Mouse (Mus musculus) heart, embryonic 12.5 days (tissue): ENCODE measurements around the gene Heatr6. TPM values are rescaled to one million over a fixed set of nuclear protein-coding genes. Genes with fewer than 3 reads are reported as not detected.

ENCODE experiments used
- ATAC-seq: fragments of 200-750 bp; cut with Nextera tagmentation; 2 replicates; pipeline ENCODE4 v1.8.0; 2017; ENCODE audit warnings: moderate TSS enrichment, moderate library complexity; ENCODE audit not compliant: insufficient number of reproducible peaks, low FRiP score
- H3K27ac ChIP-seq: fragments of 300-500 bp; sonication (generic); 2 replicates; pipeline ENCODE4 v1.5.1; 2016; ENCODE audit warnings: mild to moderate bottlenecking, moderate library complexity; ENCODE audit not compliant: poor library complexity, severe bottlenecking
- H3K27me3 ChIP-seq: fragments of 300-500 bp; sonication (generic); replicated peaks from 2 replicates; pipeline ENCODE4 v1.6.1; 2016; ENCODE audit warnings: mild to moderate bottlenecking, moderate library complexity
- H3K36me3 ChIP-seq: fragments of 300-500 bp; sonication (generic); 2 replicates; pipeline ENCODE4 v1.6.1; 2016; ENCODE audit warnings: mild to moderate bottlenecking, moderate library complexity
- H3K4me1 ChIP-seq: fragments of 300-500 bp; sonication (generic); replicated peaks from 2 replicates; pipeline ENCODE4 v1.6.1; 2016; ENCODE audit warnings: mild to moderate bottlenecking
- H3K4me2 ChIP-seq: fragments of 300-500 bp; sonication (generic); 2 replicates; pipeline ENCODE4 v1.6.1; 2016; ENCODE audit warnings: mild to moderate bottlenecking, moderate library complexity
- H3K4me3 ChIP-seq: fragments of 300-500 bp; sonication (generic); 2 replicates; pipeline ENCODE4 v1.5.1; 2016; ENCODE audit warnings: mild to moderate bottlenecking
- H3K9ac ChIP-seq: fragments of 300-500 bp; sonication (generic); 2 replicates; pipeline ENCODE4 v1.6.1; 2016; ENCODE audit warnings: mild to moderate bottlenecking, moderate library complexity
- H3K9me3 ChIP-seq: fragments of 300-500 bp; sonication (generic); replicated peaks from 2 replicates; pipeline ENCODE4 v1.6.1; 2016; ENCODE audit warnings: mild to moderate bottlenecking, moderate library complexity
- WGBS: fragments of 180-500 bp; shearing (Covaris S2); methylation state at CpG from one replicate; pipeline ENCODE4 v1.1.7; 2016; 5-methylcytosine and 5-hydroxymethylcytosine counted together
- polyA plus RNA-seq: library from polyadenylated mRNA; unstranded; fragments of >200 nt; fragmentation: Nextera tagmentation; extraction: Ambion mirVana; gene quantifications from 2 replicates; pipeline ENCODE4 v1.2.1, GENCODE M21; 2016

The Heatr6 gene
- polyA plus RNA-seq, 1 experiment from 2014 or later = 15.0 TPM

DNA sequence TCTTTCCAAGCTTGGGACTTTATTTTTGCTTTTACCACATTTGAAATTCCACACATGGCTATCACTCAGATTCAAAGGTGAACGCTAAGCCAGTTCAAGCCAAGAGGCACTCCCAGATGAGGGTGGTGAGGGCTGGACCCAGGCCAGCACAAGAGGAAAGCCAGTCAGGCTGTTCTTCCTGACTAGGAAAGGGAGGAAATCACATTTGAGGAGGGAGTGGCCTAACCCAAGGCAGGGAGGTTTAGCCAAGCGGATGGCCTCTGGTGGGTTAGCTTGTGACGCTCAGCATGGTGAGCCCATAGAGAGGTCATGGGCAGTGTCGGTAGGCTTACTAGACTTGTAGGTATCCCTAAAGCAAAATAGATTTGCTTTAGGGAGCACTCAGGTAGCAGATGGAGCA lies 33.3 kb downstream of the Heatr6 start:
- Histone ChIP-seq H3K9ac (no peak overlapping the region), H3K4me2 (no peak overlapping the region), H3K27me3 (0 out of 2 replicates have a peak, but pooled peaks cover 13% of the 10 kb centered on the region), H3K4me1 (peaks cover 5% of the 10 kb centered on the region; the same call in 1 of the 2 replicates), H3K4me3 (no peak overlapping the region), H3K9me3 (no peaks in the 10 kb centered on the region), H3K36me3 (peaks cover 13% of the 10 kb centered on the region), H3K27ac (no peak overlapping the region)
- ATAC-seq = peak; percentile 71; the same call in 1 of the 2 replicates
- WGBS = 55% methylated on average over 4 of the region's 4 CpGs

DNA sequence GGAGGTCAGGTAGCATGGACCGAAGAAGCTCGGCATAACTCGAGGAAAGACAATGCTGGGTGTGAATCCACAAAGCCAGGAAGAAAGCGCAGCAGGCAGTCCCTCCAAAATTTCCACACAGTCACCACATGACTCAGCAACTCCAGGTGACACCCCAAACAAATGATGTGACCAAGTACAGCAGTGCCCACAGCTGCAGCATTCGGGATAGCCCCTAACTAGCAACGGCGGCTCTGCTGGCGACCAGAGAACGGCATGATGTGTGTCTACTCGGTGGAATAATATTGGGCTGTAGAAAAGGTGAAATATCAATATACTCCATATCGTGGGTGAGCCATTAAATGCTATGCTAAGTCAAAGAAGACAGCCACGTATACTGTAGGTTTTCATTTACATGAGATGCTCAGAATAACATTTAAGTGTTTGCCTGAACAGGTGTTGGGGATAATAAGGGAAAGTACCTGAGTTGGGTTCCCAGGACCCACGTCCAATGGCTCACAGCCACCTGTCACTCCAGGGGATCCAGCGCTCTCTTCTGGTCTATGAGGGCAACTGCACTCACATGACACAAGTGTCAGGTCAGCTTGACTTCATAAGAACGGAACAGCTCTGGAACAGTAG lies 34.0 kb downstream of the Heatr6 start:
- 77% methylated on average over 15 of the region's 15 CpGs for WGBS
- H3K9me3 ChIP-seq = no peaks in the 10 kb centered on the region
- no peak overlapping the region for H3K4me3 ChIP-seq
- H3K27ac ChIP-seq = no peak overlapping the region
- no peak overlapping the region for H3K9ac ChIP-seq
- H3K36me3 ChIP-seq = peaks cover 9% of the 10 kb centered on the region
- no peak overlapping the region for H3K4me2 ChIP-seq
- H3K27me3 ChIP-seq = 0 out of 2 replicates have a peak, but pooled peaks cover 13% of the 10 kb centered on the region
- peaks cover 5% of the 10 kb centered on the region; the same call in 1 of the 2 replicates for H3K4me1 ChIP-seq
- no peak for ATAC-seq

DNA sequence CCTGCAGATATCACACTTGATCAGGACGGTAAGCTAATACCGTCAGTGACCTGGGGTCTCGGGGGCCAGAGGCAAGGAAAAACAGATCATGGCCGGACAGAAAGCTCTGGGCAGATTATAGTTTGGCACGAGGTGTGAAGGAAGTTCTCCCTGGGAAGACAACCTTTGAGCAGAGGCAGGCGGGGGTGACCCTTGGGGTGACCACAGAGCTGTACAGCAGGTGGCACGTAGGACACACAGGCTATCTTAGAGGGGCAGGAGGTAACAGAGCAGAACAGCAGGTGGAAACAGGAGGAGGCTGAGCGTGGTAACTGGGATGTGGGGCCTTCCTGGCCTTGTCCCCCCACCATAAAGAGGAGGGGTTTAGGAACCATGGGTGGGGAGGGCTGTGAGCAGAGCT lies 34.8 kb downstream of the Heatr6 start:
- Histone ChIP-seq H3K36me3 (peaks cover 2% of the 10 kb centered on the region; the same call in 1 of the 2 replicates), H3K9ac (no peak overlapping the region), H3K4me1 (peaks cover 5% of the 10 kb centered on the region; the same call in 1 of the 2 replicates), H3K4me3 (no peak overlapping the region), H3K4me2 (no peak overlapping the region), H3K27me3 (0 out of 2 replicates have a peak, but pooled peaks cover 13% of the 10 kb centered on the region), H3K27ac (no peak overlapping the region), H3K9me3 (no peaks in the 10 kb centered on the region)
- ATAC-seq = no peak
- 69% methylated on average over 8 of the region's 8 CpGs for WGBS

GRCm38 (mm10) chr11:83789259-83789658 lies 35.8 kb downstream of the Heatr6 start:
- 0 out of 2 replicates have a peak, but pooled peaks cover 13% of the 10 kb centered on the region for H3K27me3 ChIP-seq
- ATAC-seq = no peak
- no peaks in the 10 kb centered on the region for H3K9me3 ChIP-seq
- no peaks in the 10 kb centered on the region for H3K36me3 ChIP-seq
- no peak overlapping the region for H3K4me3 ChIP-seq
- peak overlapping the region; percentile 25; the same call in 1 of the 2 replicates for H3K4me2 ChIP-seq
- WGBS = 51% methylated on average over 13 of the region's 13 CpGs
- no peak overlapping the region for H3K9ac ChIP-seq
- no peaks in the 10 kb centered on the region; the same call in 1 of the 2 replicates for H3K4me1 ChIP-seq
- no peak overlapping the region for H3K27ac ChIP-seq

- no peaks in the 10 kb centered on the region for H3K9me3 ChIP-seq
- H3K4me3 ChIP-seq = no peak overlapping the region
- H3K27ac ChIP-seq = no peak overlapping the region
- no peak overlapping the region for H3K9ac ChIP-seq
- 46% methylated on average over 4 of the region's 4 CpGs for WGBS
- peaks cover 27% of the 10 kb centered on the region for H3K27me3 ChIP-seq
- H3K36me3 ChIP-seq = no peaks in the 10 kb centered on the region
- no peaks in the 10 kb centered on the region; the same call in 1 of the 2 replicates for H3K4me1 ChIP-seq
- no peak overlapping the region for H3K4me2 ChIP-seq
- no peak for ATAC-seq
These were observed 37.6 kb downstream of the Heatr6 start for GRCm38 (mm10) chr11:83791133-83791532.

GRCm38 (mm10) chr11:83792316-83792914 lies 38.9 kb downstream of the Heatr6 start:
- no peaks in the 10 kb centered on the region for H3K9me3 ChIP-seq
- ATAC-seq = no peak
- no peak overlapping the region for H3K4me3 ChIP-seq
- H3K27ac ChIP-seq = no peak overlapping the region
- no peak overlapping the region for H3K9ac ChIP-seq
- no peak overlapping the region for H3K4me2 ChIP-seq
- no peaks in the 10 kb centered on the region for H3K4me1 ChIP-seq
- peaks cover 27% of the 10 kb centered on the region for H3K27me3 ChIP-seq
- 66% methylated on average over 12 of the region's 12 CpGs for WGBS
- no peaks in the 10 kb centered on the region for H3K36me3 ChIP-seq

- WGBS = 75% methylated on average over 14 of the region's 14 CpGs
- H3K4me1 ChIP-seq = no peaks in the 10 kb centered on the region
- no peak for ATAC-seq
- no peak overlapping the region for H3K27ac ChIP-seq
- H3K27me3 ChIP-seq = peaks cover 27% of the 10 kb centered on the region
- no peak overlapping the region for H3K4me2 ChIP-seq
- no peak overlapping the region for H3K9ac ChIP-seq
- no peak overlapping the region for H3K4me3 ChIP-seq
- no peaks in the 10 kb centered on the region for H3K36me3 ChIP-seq
- no peaks in the 10 kb centered on the region for H3K9me3 ChIP-seq
These were observed 39.8 kb downstream of the Heatr6 start for GRCm38 (mm10) chr11:83793264-83793663.

GRCm38 (mm10) chr11:83796112-83796511 lies 42.6 kb downstream of the Heatr6 start:
- peaks cover 14% of the 10 kb centered on the region for H3K27me3 ChIP-seq
- ATAC-seq = no peak
- H3K9ac ChIP-seq = no peak overlapping the region
- H3K27ac ChIP-seq = no peak overlapping the region
- no peak overlapping the region for H3K4me2 ChIP-seq
- H3K36me3 ChIP-seq = no peaks in the 10 kb centered on the region
- H3K9me3 ChIP-seq = no peaks in the 10 kb centered on the region
- H3K4me1 ChIP-seq = no peaks in the 10 kb centered on the region; the same call in 1 of the 2 replicates
- WGBS = 74% methylated on average over 6 of the region's 6 CpGs
- no peak overlapping the region for H3K4me3 ChIP-seq

GRCm38 (mm10) chr11:83796980-83797608 lies 43.6 kb downstream of the Heatr6 start:
- H3K27me3 ChIP-seq = peaks cover 14% of the 10 kb centered on the region
- H3K9ac ChIP-seq = no peak overlapping the region
- H3K36me3 ChIP-seq = no peaks in the 10 kb centered on the region
- no peak overlapping the region for H3K4me3 ChIP-seq
- no peaks in the 10 kb centered on the region for H3K9me3 ChIP-seq
- no peak overlapping the region for H3K4me2 ChIP-seq
- WGBS = 79% methylated on average over 10 of the region's 10 CpGs
- no peak overlapping the region for H3K27ac ChIP-seq
- no peak for ATAC-seq
- peaks cover 5% of the 10 kb centered on the region for H3K4me1 ChIP-seq

GRCm38 (mm10) chr11:83799871-83800430 lies 46.5 kb downstream of the Heatr6 start:
- no peak overlapping the region for H3K4me2 ChIP-seq
- peaks cover 11% of the 10 kb centered on the region for H3K4me1 ChIP-seq
- peaks cover 8% of the 10 kb centered on the region for H3K27me3 ChIP-seq
- H3K9ac ChIP-seq = no peak overlapping the region
- no peaks in the 10 kb centered on the region for H3K36me3 ChIP-seq
- no peaks in the 10 kb centered on the region for H3K9me3 ChIP-seq
- H3K27ac ChIP-seq = no peak overlapping the region
- H3K4me3 ChIP-seq = no peak overlapping the region
- WGBS = 62% methylated on average over 12 of the region's 12 CpGs
- ATAC-seq = no peak

DNA sequence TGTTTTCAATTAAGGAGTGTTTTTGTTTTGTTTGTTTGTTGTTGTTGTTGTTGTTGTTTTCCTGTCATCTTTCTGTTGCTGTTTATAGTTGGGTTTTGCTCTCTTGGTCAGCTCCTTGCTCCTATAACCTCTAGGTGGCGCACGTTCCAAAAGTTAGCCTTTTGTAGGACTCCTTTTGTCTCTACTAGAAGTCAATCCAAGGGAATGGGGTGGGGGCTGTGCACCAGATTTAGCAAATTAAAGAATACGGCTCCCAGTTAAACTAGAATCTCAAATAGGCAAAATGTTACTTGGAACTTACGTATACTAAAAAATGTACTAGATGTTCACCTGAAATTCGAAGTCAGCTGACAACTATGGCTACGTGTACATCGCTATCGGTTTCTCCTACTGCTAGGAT lies 48.7 kb downstream of the Heatr6 start:
- no peak overlapping the region for H3K9ac ChIP-seq
- H3K9me3 ChIP-seq = peaks cover 6% of the 10 kb centered on the region; the same call in 1 of the 2 replicates
- 67% methylated on average over 8 of the region's 8 CpGs for WGBS
- H3K4me2 ChIP-seq = no peak overlapping the region
- H3K27ac ChIP-seq = no peak overlapping the region
- no peaks in the 10 kb centered on the region for H3K36me3 ChIP-seq
- H3K4me3 ChIP-seq = no peak overlapping the region
- ATAC-seq = no peak
- peaks cover 11% of the 10 kb centered on the region for H3K4me1 ChIP-seq
- no peaks in the 10 kb centered on the region for H3K27me3 ChIP-seq
